Mouse (Mus musculus) kidney, adult 2 months (tissue): ENCODE data around the gene 0610012G03Rik. TPM values are rescaled to one million over a fixed set of nuclear protein-coding genes. Genes with fewer than 3 reads are reported as not detected.

Experiments
- DNase-seq: peaks from one replicate; pipeline ENCODE4 v3.0.0; 2021
- H3K27ac ChIP-seq: fragments of 200-500 bp; 2 replicates; pipeline ENCODE4 v1.5.1; 2012; ENCODE audit warnings: low read depth, low read length, control low read depth, inconsistent platforms; ENCODE audit not compliant: insufficient read depth
- H3K27me3 ChIP-seq: fragments of 200-500 bp; replicated peaks from 2 replicates; pipeline ENCODE4 v1.6.1; 2012; ENCODE audit warnings: mild to moderate bottlenecking, moderate library complexity, low read length, inconsistent platforms; ENCODE audit not compliant: control insufficient read depth, insufficient read depth
- H3K36me3 ChIP-seq: fragments of 200-500 bp; 2 replicates; pipeline ENCODE4 v1.6.1; 2012; ENCODE audit warnings: mild to moderate bottlenecking, moderate library complexity, low read length, inconsistent platforms; ENCODE audit not compliant: control insufficient read depth, insufficient read depth
- H3K4me1 ChIP-seq: fragments of 200-500 bp; 2 replicates; pipeline ENCODE4 v1.6.1; 2011; ENCODE audit warnings: low read length; ENCODE audit not compliant: control insufficient read depth, insufficient read depth
- H3K4me3 ChIP-seq: fragments of 200-500 bp; 2 replicates; pipeline ENCODE4 v1.5.1; 2011; ENCODE audit warnings: mild to moderate bottlenecking, low read depth, low read length, control low read depth; ENCODE audit not compliant: insufficient read depth
- CTCF ChIP-seq: fragments of 200-500 bp; conservative IDR thresholded peaks from 2 replicates; pipeline ENCODE4 v1.5.1; 2011; ENCODE audit warnings: low read depth, mild to moderate bottlenecking, control low read depth, low read length, moderate library complexity, mixed read lengths; ENCODE audit not compliant: insufficient read depth, insufficient read length
- POLR2A ChIP-seq: fragments of 200-500 bp; IDR thresholded peaks from one replicate; pipeline ENCODE4 v1.6.1; 2011; ENCODE audit warnings: low read depth, low read length, control low read depth
- WGBS: fragments of 180-500 bp; shearing (Covaris S2); methylation state at CpG from one replicate; pipeline ENCODE4 v1.1.7; 2018; 5-methylcytosine and 5-hydroxymethylcytosine counted together
- polyA plus RNA-seq: library from polyadenylated mRNA; depleted of rRNA; stranded (reverse); fragments of >200 nt; gene quantifications from 2 replicates; pipeline ENCODE4 v1.2.3, GENCODE M21; 2012

The 0610012G03Rik gene
- polyA plus RNA-seq, 1 experiment = 96.7 TPM

GRCm38 (mm10) chr16:31924368-31924767, 23.9 kb downstream of the 0610012G03Rik start:
- no peak overlapping the region for H3K27ac ChIP-seq
- no peak for DNase-seq
- H3K4me3 ChIP-seq = no peak overlapping the region
- TF ChIP-seq POLR2A (no peak), CTCF (no peak)
- H3K4me1 ChIP-seq = no peaks in the 10 kb centered on the region
- WGBS = 84% methylated on average over 6 of the region's 6 CpGs
- H3K36me3 ChIP-seq = no peaks in the 10 kb centered on the region
- no peaks in the 10 kb centered on the region for H3K27me3 ChIP-seq

GRCm38 (mm10) chr16:31918248-31918724, 30.0 kb downstream of the 0610012G03Rik start:
- DNase-seq = peak; percentile 80
- WGBS = 3% methylated on average over 14 of the region's 14 CpGs
- TF ChIP-seq POLR2A (no peak), CTCF (peak; percentile 96)
- H3K4me1 ChIP-seq = peaks cover 3% of the 10 kb centered on the region; the same call in 1 of the 2 replicates
- no peaks in the 10 kb centered on the region for H3K27me3 ChIP-seq
- H3K27ac ChIP-seq = no peak overlapping the region
- no peaks in the 10 kb centered on the region for H3K36me3 ChIP-seq
- H3K4me3 ChIP-seq = no peak overlapping the region

GRCm38 (mm10) chr16:31917776-31918175, 30.5 kb downstream of the 0610012G03Rik start:
- no peak for TF ChIP-seq POLR2A
- no peak for TF ChIP-seq CTCF
- Histone ChIP-seq H3K27ac (no peak overlapping the region), H3K36me3 (no peaks in the 10 kb centered on the region), H3K4me3 (no peak overlapping the region), H3K4me1 (peaks cover 3% of the 10 kb centered on the region; the same call in 1 of the 2 replicates), H3K27me3 (no peaks in the 10 kb centered on the region)
- peak; percentile 49 for DNase-seq
- 50% methylated on average over 11 of the region's 11 CpGs for WGBS

- DNase-seq = peak; percentile 10
- no peaks in the 10 kb centered on the region for H3K36me3 ChIP-seq
- H3K27ac ChIP-seq = no peak overlapping the region
- H3K4me3 ChIP-seq = no peak overlapping the region
- TF ChIP-seq POLR2A (no peak), CTCF (no peak)
- no peaks in the 10 kb centered on the region for H3K4me1 ChIP-seq
- no peaks in the 10 kb centered on the region for H3K27me3 ChIP-seq
- WGBS = 45% methylated on average over 10 of the region's 10 CpGs
Measured at GRCm38 (mm10) chr16:31910281-31910847, 37.9 kb downstream of the 0610012G03Rik start.

- H3K4me3 ChIP-seq = no peak overlapping the region
- 73% methylated on average over 11 of the region's 11 CpGs for WGBS
- DNase-seq = no peak
- TF ChIP-seq POLR2A (no peak), CTCF (no peak)
- no peak overlapping the region for H3K27ac ChIP-seq
- H3K27me3 ChIP-seq = no peaks in the 10 kb centered on the region
- H3K36me3 ChIP-seq = no peaks in the 10 kb centered on the region
- no peaks in the 10 kb centered on the region for H3K4me1 ChIP-seq
Measured at GRCm38 (mm10) chr16:31908959-31909358, 39.3 kb downstream of the 0610012G03Rik start.

GRCm38 (mm10) chr16:31906896-31907295, 41.4 kb downstream of the 0610012G03Rik start:
- no peaks in the 10 kb centered on the region for H3K4me1 ChIP-seq
- H3K36me3 ChIP-seq = no peaks in the 10 kb centered on the region
- WGBS = 22% methylated on average over 9 of the region's 9 CpGs
- no peak overlapping the region for H3K4me3 ChIP-seq
- no peaks in the 10 kb centered on the region for H3K27me3 ChIP-seq
- peak; percentile 38 for DNase-seq
- no peak for TF ChIP-seq POLR2A
- no peak for TF ChIP-seq CTCF
- H3K27ac ChIP-seq = no peak overlapping the region

- WGBS = 39% methylated on average over 20 of the region's 20 CpGs
- no peaks in the 10 kb centered on the region for H3K36me3 ChIP-seq
Measured at GRCm38 (mm10) chr16:31905891-31906825, 42.1 kb downstream of the 0610012G03Rik start.

More at GRCm38 (mm10) chr16:31905891-31906825, 42.1 kb downstream of the 0610012G03Rik start:
- no peak overlapping the region for H3K27ac ChIP-seq
- DNase-seq = no peak
- TF ChIP-seq POLR2A (no peak), CTCF (no peak)
- no peak overlapping the region for H3K4me3 ChIP-seq
- H3K4me1 ChIP-seq = no peaks in the 10 kb centered on the region
- no peaks in the 10 kb centered on the region for H3K27me3 ChIP-seq
